Mouse (Mus musculus) retina, embryonic 14.5 days (tissue): ENCODE results near the gene Rbms3.

ENCODE experiments used
- DNase-seq: peaks from one replicate; pipeline ENCODE4 v3.0.0-alpha.2; 2015; ENCODE audit warnings: low spot score

Gene Rbms3

DNA sequence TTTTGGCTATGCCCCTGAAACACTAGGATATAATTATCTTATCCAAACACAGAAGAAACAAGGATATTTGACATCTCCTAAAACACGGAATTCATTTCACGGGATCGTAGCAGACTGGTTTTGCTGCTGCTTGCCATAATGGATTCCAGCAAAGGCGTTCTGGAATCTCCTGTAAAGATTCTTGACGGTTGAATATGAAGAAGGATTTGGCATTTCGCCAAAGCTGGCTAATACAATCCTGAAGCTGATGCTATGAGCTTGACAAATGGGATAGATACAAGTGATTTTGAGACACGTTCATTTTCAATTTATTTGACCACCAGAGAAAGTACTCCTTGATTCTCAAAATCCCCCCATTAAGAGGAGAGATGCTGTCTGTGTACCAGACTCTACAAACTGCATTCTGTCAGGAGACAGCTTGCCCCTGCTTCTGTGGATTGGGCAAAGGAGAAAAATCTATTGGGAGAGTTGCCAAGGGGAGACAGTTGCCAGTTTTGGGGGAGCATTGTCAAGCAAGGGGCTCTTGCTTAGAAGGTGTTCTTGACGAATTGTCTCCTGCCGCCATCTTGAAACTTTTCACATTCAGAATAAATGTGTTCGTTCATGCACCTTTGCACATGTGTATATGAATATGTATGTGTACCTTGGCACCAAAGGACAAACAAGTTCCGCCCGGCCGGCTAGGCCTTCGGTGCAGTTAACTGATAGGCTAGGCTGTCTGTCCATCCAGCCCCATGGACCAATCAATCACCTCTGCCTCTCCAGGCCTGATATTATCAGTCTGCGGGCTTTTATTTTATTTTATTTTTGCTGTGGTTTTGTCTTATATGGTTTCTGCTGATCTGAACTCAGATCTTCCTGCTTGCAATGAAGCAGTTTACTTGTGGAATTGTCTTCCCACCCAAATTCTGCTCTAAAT lies 442.3 kb downstream of the Rbms3 start:
- DNase-seq = no peak

DNA sequence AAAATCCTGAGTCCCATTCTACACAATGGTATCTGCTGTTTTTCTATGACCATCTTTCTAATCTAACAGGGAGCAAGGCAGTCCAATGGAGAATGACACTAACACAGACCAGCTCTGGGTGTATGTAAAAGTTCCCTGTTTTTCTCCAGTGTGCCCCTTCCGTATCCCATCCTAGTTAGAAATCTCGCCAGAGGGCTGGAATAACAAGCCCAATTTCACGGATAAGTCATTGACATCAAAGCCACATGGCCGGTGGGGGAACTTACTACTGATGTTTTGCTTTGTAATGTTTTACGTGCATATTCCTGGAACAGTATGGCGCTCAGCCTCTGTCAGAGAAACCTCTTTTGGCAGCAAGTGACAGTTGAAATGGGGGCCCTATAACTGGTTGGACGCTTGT lies 449.1 kb downstream of the Rbms3 start:
- no peak for DNase-seq

DNA sequence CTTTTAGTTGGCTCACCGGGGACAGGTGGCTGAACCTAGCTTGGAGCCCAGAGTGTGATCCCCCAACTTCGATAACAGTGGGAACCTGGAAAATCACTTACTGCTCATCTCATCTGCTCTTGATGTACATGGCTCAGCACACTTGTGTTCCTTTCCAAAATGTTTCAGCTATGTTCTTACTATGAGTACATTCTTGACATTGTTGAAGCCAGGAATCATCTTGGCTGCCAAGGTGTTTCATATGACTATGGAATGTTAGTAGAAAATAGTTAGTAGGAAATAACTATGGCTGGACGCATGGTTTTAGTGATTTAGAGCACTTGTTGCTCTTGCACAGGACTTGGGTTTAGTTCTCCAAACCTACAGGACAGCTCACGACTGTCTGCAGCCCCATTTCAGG lies 451.3 kb downstream of the Rbms3 start:
- DNase-seq = no peak

DNA sequence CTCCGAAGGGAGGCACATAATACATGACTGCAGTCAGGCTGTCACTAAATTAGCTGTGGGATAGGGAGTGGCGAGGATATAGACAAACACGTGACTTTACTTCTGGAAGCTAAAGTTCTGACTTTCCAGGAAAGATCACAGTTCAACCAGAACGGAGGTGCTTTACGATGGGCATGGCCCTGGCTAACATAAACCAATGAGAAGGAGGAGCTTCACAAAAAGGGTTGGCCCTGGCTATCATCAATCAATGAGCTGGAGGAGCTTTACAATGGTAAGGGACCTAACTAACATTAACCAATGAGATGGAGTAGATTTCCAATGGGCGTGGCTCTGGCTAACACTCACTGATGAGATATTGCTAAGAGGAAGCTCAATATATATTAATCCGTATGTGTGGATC lies 457.2 kb downstream of the Rbms3 start:
- no peak for DNase-seq

DNA sequence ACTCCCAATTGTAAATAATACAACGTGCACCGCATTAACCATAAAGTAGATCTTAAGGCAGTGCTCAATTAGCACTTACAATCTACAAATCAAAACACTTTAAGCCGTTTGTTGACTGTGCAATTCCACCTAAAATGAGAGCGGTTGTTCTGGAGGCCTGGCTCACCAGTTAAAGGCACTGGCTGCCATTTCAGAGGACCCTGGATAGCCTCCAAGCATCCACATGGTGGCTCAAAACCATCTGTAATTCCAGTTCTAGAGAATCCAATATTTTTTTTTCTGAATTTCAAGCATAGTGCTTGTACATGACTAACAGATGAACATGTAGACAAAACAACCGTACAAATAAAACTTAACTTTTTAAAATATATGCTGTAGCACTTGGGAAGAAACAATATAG lies 460.5 kb downstream of the Rbms3 start:
- DNase-seq = no peak

DNA sequence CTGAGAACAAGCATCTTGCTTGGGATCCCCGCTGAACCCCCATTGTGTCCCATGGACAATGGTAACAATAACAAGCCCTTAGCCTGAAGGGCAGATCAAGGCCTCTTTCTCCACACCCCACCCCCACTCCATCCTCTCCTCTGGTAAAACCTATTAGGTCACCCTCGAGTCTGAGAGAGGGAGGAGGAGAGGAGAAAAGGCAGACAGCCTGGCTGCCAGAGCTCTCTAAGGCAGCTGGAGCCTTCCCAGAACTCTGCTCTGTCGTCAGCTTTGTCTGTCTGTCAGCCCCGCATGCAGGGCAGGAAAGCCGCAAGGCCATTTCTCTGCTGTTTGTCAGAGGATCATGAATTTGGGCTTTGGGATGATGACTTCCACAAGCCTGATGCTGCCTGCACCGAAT lies 466.6 kb downstream of the Rbms3 start:
- DNase-seq = peak; percentile 51

- DNase-seq = no peak
Observed at GRCm38 (mm10) chr9:117161150-117161549, 468.6 kb downstream of the Rbms3 start.

DNA sequence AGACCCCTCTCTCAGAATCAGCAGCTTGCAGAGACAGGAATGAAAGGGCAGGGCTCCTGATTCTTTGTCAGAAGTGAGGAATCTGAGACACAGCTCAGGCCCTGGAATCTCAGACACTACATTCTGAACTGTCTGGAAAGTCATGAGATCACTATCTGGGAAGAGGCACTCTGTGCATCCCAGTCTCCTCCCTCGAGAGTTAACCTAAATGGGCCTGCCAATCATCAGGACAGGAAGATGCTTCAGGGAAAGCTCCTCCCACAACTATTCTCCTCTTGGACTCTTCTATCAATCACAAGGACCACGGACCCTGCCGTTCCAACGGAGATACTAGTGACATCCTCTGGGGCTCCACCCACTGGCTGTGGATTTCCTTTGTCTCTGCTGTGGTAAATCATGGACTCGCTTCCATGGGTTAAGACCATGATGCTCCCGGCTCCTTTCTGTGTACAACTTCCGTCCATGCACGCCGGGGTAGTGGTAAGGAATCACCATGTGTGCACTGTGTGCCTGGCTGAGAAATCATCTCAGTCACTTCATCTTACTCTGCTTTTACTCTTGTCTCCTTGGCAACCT lies 473.3 kb downstream of the Rbms3 start:
- DNase-seq = peak; percentile 32

- DNase-seq = no peak
Observed at GRCm38 (mm10) chr9:117154590-117154989, 475.1 kb downstream of the Rbms3 start.

DNA sequence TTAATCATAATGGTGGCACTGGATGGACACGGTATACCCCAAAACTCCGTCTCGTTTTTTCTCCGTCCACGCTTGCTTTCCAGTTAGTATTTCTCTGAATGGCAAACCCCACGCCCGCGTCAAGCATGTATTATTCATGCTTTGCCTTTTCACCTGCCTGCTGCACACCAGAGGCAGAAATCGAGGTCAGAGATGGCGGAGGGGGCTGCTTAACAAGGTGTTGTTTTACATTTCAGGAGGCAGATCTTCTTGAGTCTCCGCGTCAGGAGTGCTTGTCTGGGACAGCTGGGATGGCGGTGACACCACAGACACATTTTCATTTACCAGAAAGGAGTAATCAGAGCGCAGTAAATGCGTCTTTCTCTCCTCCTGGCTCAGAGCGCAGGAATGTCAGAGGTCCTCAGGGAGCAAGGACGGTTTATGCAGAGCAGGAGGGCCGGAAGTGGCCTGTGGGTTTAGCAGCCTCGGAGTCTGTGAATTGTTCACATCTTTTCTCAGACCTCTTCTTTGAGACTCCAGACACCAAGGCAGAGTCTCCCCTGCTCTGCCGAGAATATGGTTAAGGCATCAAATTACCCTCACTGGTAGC lies 475.9 kb downstream of the Rbms3 start:
- DNase-seq = peak; percentile 38

DNA sequence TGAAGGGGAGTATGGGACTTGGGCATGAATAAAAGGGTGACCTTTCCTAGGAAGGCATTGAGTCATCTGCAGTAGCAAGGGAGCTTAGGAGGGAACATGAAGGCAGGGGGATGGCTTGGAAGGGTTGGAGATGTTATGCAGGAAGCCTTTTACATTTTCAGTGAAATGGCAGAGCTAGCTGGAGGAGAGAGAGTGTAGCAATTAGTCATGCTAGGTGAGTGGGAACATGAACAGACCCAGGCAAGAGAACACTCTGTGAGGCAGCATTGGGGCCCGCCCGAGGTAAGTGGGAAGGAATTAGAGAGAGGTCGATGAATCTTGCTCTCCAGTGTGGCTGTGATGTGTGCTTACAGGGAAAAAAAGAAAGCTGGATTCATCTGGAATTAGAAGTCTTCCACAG lies 477.8 kb downstream of the Rbms3 start:
- no peak for DNase-seq

- DNase-seq = no peak
Observed at GRCm38 (mm10) chr9:117144057-117144723, 485.5 kb downstream of the Rbms3 start.

- no peak for DNase-seq
Observed at GRCm38 (mm10) chr9:117139971-117140370, 489.7 kb downstream of the Rbms3 start.

GRCm38 (mm10) chr9:117136410-117136809 lies 493.3 kb downstream of the Rbms3 start:
- DNase-seq = no peak

DNA sequence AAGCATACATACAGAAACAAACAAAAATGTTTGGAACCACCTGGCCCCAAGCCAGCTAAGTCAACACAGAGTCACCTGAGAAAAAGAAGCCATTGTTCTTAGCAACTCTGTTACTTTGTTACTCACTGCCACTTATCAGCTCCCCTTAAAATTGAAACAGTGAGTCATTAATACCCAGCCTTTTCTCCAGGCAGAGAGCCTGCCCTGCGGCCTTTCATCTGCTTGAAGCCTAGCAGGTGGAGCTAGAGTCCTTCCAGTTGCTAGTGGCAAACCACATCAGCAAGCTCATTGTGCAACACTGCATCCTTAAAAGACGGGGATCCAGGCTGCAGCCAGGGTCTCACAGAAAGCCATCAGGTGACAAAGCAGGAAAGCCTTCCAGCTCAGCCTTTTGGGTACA lies 495.7 kb downstream of the Rbms3 start:
- no peak for DNase-seq

- peak; percentile 36 for DNase-seq
Observed at GRCm38 (mm10) chr9:117126816-117127215, 502.9 kb downstream of the Rbms3 start.

DNA sequence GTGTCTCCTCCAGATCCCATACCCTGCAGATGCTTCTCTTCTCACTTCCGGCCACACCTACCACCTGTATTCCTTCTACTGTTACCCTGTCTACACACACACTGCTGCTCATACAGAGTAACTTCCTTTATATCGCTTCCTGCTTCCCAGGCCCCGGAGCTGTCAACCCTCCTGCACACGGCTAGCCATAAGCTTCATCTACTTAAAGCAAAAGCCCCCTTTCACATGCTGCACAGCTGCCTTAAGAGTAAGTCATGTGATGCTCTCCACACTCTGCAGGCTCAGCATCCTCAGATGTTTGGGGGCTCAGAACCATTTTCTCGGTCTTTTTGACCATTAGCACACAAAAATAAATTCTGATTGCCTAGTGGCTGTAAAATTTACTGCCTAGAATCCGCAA lies 503.9 kb downstream of the Rbms3 start:
- no peak for DNase-seq

DNA sequence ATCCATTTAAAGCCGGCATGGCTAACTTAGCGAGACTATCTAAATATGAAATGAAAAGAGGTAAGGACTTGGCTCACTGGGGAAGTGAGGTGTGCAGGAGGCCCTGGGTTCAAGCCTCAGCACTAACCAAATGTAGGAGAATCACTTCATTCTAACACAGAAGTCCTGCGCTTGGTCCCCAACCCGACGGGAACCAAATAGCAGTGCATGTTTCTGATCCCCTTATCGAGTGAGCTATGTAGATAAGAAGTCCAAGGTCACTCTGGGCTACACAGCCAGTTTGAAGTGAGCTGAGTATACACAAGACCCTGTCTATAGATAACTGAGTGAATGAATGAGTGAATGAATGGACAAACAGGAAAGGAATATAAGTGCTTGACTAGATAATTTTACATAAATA lies 508.1 kb downstream of the Rbms3 start:
- DNase-seq = no peak

DNA sequence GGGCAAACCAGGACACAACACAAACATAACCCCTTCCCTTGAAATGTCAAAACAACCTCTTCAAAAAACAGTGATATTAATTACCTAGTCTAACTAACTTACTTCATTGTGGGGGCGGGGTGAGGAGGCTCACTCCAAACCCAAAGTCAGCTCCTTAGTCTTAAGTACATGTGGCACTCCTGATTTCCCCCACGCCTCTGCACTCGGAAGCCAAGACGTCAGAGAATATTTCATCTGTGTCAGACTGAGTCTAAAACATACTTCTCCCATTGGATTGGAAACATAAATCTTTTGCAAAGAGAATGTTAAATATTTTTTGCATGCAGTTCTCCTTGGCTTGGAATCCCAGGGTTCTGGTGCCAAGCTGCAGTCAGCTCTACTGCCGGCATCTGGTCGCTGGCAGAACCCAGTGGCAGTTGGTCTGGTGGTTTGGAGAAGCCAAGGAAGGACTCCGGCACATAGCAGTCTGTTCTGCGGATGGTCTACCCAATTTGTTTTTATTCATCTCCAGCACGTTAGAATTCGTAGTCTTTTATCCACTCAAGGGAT lies 512.5 kb downstream of the Rbms3 start:
- no peak for DNase-seq

DNA sequence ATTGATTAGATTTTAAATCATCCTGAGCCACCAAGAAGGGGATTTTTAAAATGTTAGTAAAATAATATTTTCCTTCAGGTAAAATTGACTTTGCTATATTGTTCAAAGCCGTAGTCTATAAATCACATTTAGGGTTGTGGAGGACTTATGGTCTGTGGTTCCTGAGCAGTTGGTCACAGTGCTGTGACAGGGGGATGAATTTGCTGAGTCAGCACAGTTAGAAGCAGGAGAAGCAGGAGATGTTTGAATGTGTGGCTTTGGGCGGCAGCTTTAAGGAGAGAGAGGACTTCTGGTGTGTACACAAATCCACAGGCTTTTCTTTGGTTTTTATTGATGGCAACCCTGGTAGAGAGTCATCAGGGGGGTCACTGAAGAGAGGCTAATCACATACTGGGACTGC lies 514.1 kb downstream of the Rbms3 start:
- DNase-seq = no peak

- DNase-seq = no peak
Observed at GRCm38 (mm10) chr9:117113592-117113991, 516.1 kb downstream of the Rbms3 start.

DNA sequence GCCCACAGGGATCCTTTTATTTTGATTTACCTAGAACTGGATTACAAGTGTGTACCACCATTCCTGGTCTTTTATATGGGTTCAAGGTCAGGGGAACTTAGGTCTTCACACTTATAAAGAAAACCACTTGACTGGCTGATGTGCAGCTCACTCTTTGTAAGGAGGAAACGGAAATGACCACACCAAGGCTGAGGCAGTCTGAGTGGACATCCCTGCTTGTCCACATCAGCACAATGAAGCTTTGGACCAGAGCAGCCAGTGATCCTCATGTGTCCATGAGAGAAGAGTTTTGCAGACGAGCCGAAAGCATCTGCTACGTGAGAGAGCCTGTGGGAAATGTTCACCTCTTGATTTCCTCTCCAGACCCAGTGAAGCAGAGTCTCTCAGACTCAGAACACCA lies 521.8 kb downstream of the Rbms3 start:
- no peak for DNase-seq
